Comparison of ENCODE assay signal across 27 mouse cellular contexts in genomic region chrX:164197679-164198078, GRCm38 (mm10). TPM values are rescaled to one million over a fixed set of nuclear protein-coding genes. Genes with fewer than 3 reads are reported as not detected.
DNase-seq lines count a peak whose midpoint lies in the region; ATAC-seq and TF ChIP-seq lines count a peak whose summit lies in the region.
"Had no signal": no experiment of that assay in that cellular context is flagged by ENCODE, and none has a peak within 500 bp of the region (broad histone marks: within the 10 kb centered on the region; RNA-seq: fewer than 3 reads in every experiment).

No protein-coding gene starts in this region.

- no peak overlapping the region for H3K4me2 ChIP-seq in liver, embryonic 12.5 days
- no peak overlapping the region for H3K4me2 ChIP-seq in liver, postnatal 0 days (ENCODE audit: low read depth, low read length)
- no peak overlapping the region for H3K4me2 ChIP-seq in midbrain, embryonic 16.5 days (ENCODE audit: low read length)
- H3K4me2 ChIP-seq: embryonic facial prominence, embryonic 12.5 days; forebrain, embryonic 12.5 days; heart, embryonic 11.5 days; hindbrain, embryonic 12.5 days; midbrain, embryonic 15.5 days had no signal

- H3K27ac ChIP-seq in liver, embryonic 12.5 days = no peak overlapping the region
- H3K27ac ChIP-seq in liver, postnatal 0 days (ENCODE audit: low read depth) = peak overlapping the region; percentile 48; the same call in 1 of the 2 replicates
- H3K27ac ChIP-seq in midbrain, embryonic 16.5 days (ENCODE audit: low read length) = no peak overlapping the region
- H3K27ac ChIP-seq in gastrocnemius, adult 2 months = no peak overlapping the region
- H3K27ac ChIP-seq: embryonic facial prominence, embryonic 12.5 days; forebrain, embryonic 12.5 days; hindbrain, embryonic 12.5 days; macrophage; midbrain, embryonic 10.5 days; midbrain, embryonic 15.5 days had no signal

- H3K9ac ChIP-seq in liver, embryonic 12.5 days = no peak overlapping the region
- no peak overlapping the region for H3K9ac ChIP-seq in liver, postnatal 0 days (replicated peaks)
- no peak overlapping the region for H3K9ac ChIP-seq in midbrain, embryonic 16.5 days (ENCODE audit: low read depth, low read length)
- H3K9ac ChIP-seq: embryonic facial prominence, embryonic 12.5 days; forebrain, embryonic 12.5 days; hindbrain, embryonic 12.5 days; midbrain, embryonic 15.5 days had no signal

- intact Hi-C loops in gastrocnemius, adult 2 months (cut with DNase I) = no loop called here

- TF ChIP-seq EP300 in liver, postnatal 0 days (IDR thresholded peaks at IDR 0.05; ENCODE audit: low read depth) = peak; percentile 89

- WGBS in liver, embryonic 12.5 days (ENCODE audit: insufficient replicate concordance) = 55% methylated on average over 2 of the region's 2 CpGs
- WGBS in liver, postnatal 0 days (ENCODE audit: insufficient replicate concordance) = 65% methylated on average over 2 of the region's 2 CpGs
- WGBS in midbrain, embryonic 16.5 days = 93% methylated on average over 2 of the region's 2 CpGs

- H3K9me3 ChIP-seq in liver, embryonic 12.5 days (replicated peaks) = no peaks in the 10 kb centered on the region
- no peaks in the 10 kb centered on the region for H3K9me3 ChIP-seq in liver, postnatal 0 days (ENCODE audit: low read length)
- no peaks in the 10 kb centered on the region for H3K9me3 ChIP-seq in midbrain, embryonic 16.5 days (replicated peaks; ENCODE audit: control insufficient read depth, low read length, poor library complexity, severe bottlenecking)
- H3K9me3 ChIP-seq: embryonic facial prominence, embryonic 12.5 days; forebrain, embryonic 12.5 days; hindbrain, embryonic 12.5 days; midbrain, embryonic 10.5 days; midbrain, embryonic 15.5 days had no signal

- DNase-seq in MEL-GATA-1-ER (ENCODE audit: extremely low read depth, low read depth) = peak; percentile 59
- DNase-seq in liver, postnatal 0 days = peak; percentile 16
- DNase-seq in gastrocnemius, adult 18-20 months (ENCODE audit: low spot score) = no peak
- DNase-seq in kidney, postnatal 36 days = no peak
- DNase-seq in gastrocnemius, adult 2 months = no peak
- DNase-seq: adrenal gland, postnatal 25 days; cerebellum, adult 9-10 months; cerebellum, postnatal 36 days; embryo, embryonic 11 days; gastrocnemius, postnatal 36 days; heart, adult 18-20 months; heart, postnatal 36 days; kidney, adult 9 months; kidney, postnatal 10 days; thymus, postnatal 4 days had no signal

- H3K27me3 ChIP-seq in liver, embryonic 12.5 days (replicated peaks) = no peaks in the 10 kb centered on the region; the same call in 1 of the 2 replicates
- H3K27me3 ChIP-seq in liver, postnatal 0 days (ENCODE audit: insufficient read depth, low read length) = no peaks in the 10 kb centered on the region; the same call in 1 of the 2 replicates
- no peaks in the 10 kb centered on the region for H3K27me3 ChIP-seq in midbrain, embryonic 16.5 days (ENCODE audit: control insufficient read depth, insufficient read depth, low read depth, low read length)
- H3K27me3 ChIP-seq: embryonic facial prominence, embryonic 12.5 days; midbrain, embryonic 15.5 days had no signal

- H3K4me3 ChIP-seq in liver, embryonic 12.5 days = no peak overlapping the region
- H3K4me3 ChIP-seq in liver, postnatal 0 days (ENCODE audit: low read depth, low read length) = no peak overlapping the region
- H3K4me3 ChIP-seq in midbrain, embryonic 16.5 days (ENCODE audit: low read depth, low read length) = no peak overlapping the region
- H3K4me3 ChIP-seq in gastrocnemius, adult 2 months = no peak overlapping the region
- H3K4me3 ChIP-seq: embryonic facial prominence, embryonic 12.5 days; forebrain, embryonic 12.5 days; hindbrain, embryonic 12.5 days; midbrain, embryonic 10.5 days; midbrain, embryonic 15.5 days had no signal

- no peak for TF ChIP-seq CTCF in liver, postnatal 0 days (IDR thresholded peaks at IDR 0.05; ENCODE audit: low read depth)
- no peak for TF ChIP-seq CTCF in gastrocnemius, adult 2 months (IDR thresholded peaks at IDR 0.05)

- peaks cover 6% of the 10 kb centered on the region for H3K4me1 ChIP-seq in liver, embryonic 12.5 days
- H3K4me1 ChIP-seq in liver, postnatal 0 days (ENCODE audit: insufficient read depth) = no peaks in the 10 kb centered on the region
- H3K4me1 ChIP-seq in midbrain, embryonic 16.5 days (ENCODE audit: control insufficient read depth, insufficient read depth, low read length) = no peaks in the 10 kb centered on the region
- H3K4me1 ChIP-seq: embryonic facial prominence, embryonic 12.5 days; forebrain, embryonic 12.5 days; hindbrain, embryonic 12.5 days; midbrain, embryonic 10.5 days; midbrain, embryonic 15.5 days had no signal

- H3K36me3 ChIP-seq in liver, embryonic 12.5 days = no peaks in the 10 kb centered on the region
- H3K36me3 ChIP-seq in liver, postnatal 0 days (replicated peaks; ENCODE audit: insufficient read depth, low read length) = no peaks in the 10 kb centered on the region
- no peaks in the 10 kb centered on the region for H3K36me3 ChIP-seq in midbrain, embryonic 16.5 days (ENCODE audit: control insufficient read depth, insufficient read depth, low read length)
- H3K36me3 ChIP-seq: embryonic facial prominence, embryonic 12.5 days; forebrain, embryonic 12.5 days; hindbrain, embryonic 12.5 days; midbrain, embryonic 10.5 days; midbrain, embryonic 15.5 days had no signal

- ATAC-seq in common myeloid progenitor, adult 5-6 weeks (replicated peaks; ENCODE audit: low read depth, poor library complexity, severe bottlenecking) = peak; percentile 69
- ATAC-seq in liver, embryonic 12.5 days = peak; percentile 94
- ATAC-seq in liver, postnatal 0 days = peak; percentile 98
- no peak for ATAC-seq in midbrain, embryonic 16.5 days
- ATAC-seq: intestine, embryonic 16.5 days; lung, postnatal 0 days; midbrain, embryonic 15.5 days had no signal

RNA-seq across cellular contexts. Expression of gene Ace2, which starts 58.5 kb away (rescaled TPM):
- not detected in 2 replicates for total RNA-seq in common myeloid progenitor, adult 5-6 weeks (2017)
- not detected in 2 replicates for polyA plus RNA-seq in liver, embryonic 12.5 days (2016; fragmentation: Nextera tagmentation; extraction: Ambion mirVana)
- polyA plus RNA-seq in liver, postnatal 0 days (2015; fragmentation: Nextera tagmentation; extraction: Ambion mirVana) = 0.20 and 0.23 TPM in 2 replicates
- under 1 TPM; 0.43 to 0.55 TPM for total RNA-seq in gastrocnemius, adult 18-20 months (2021)
- polyA plus RNA-seq in midbrain, embryonic 16.5 days (2015; fragmentation: Nextera tagmentation; extraction: Ambion mirVana) = 0.15 and 0.27 TPM in 2 replicates
- total RNA-seq in gastrocnemius, adult 2 months (2021) = under 1 TPM; 0.54 to 0.59 TPM
- polyA plus RNA-seq: heart, embryonic 11.5 days; macrophage had no signal

Comparison
In these comparisons a context has a peak if more than half of its experiments do, and no peak if none do; other contexts are left out.
1. DNase-seq: peak in MEL-GATA-1-ER (single experiment) and liver, postnatal 0 days (single experiment); none in gastrocnemius, adult 18-20 months (single experiment), kidney, postnatal 36 days (0 of 2) and gastrocnemius, adult 2 months (single experiment).